17 mouse cellular contexts compared by ENCODE assay signal in genomic region chr16:29799250-29799649, GRCm38 (mm10).
DNase-seq lines count a peak whose midpoint lies in the region; ATAC-seq lines count a peak whose summit lies in the region.
"Had no signal": no experiment of that assay in that cellular context is flagged by ENCODE, and none has a peak within 500 bp of the region (broad histone marks: within the 10 kb centered on the region; RNA-seq: fewer than 3 reads in every experiment).

No protein-coding gene starts in this region.

- H3K4me2 ChIP-seq in kidney, embryonic 15.5 days: no peak overlapping the region
- H3K4me2 ChIP-seq: heart, embryonic 13.5 days; liver, embryonic 11.5 days had no signal

- no peak for ATAC-seq in kidney, embryonic 15.5 days (replicated peaks; ENCODE audit: low FRiP score)
- ATAC-seq: activated CD4-positive, CD25-positive, alpha-beta regulatory T cell, adult 4 months; intestine, embryonic 16.5 days; midbrain, embryonic 16.5 days had no signal

- peak; percentile 17 to 32 for DNase-seq in adrenal gland, adult (ENCODE audit: inconsistent age in 2 of 2, low spot score in 1 of 2)
- no peak for DNase-seq in adrenal gland, adult 8-10 months
- peak; percentile 7 for DNase-seq in kidney, postnatal 14 days
- DNase-seq in lung, postnatal 14 days: peak; percentile 63
- DNase-seq in yolk sac, embryonic 10.5 days (ENCODE audit: low spot score): peak; percentile 31
- no peak for DNase-seq in right cerebral cortex, postnatal 10 days (ENCODE audit: low spot score in 2 of 2)
- DNase-seq in MN1 (ENCODE audit: low spot score): no peak
- DNase-seq: cerebellum, adult 11-12 months; kidney, postnatal 4 days; left cerebral cortex, postnatal 4 days had no signal

- H3K9ac ChIP-seq in kidney, embryonic 15.5 days: no peak overlapping the region
- H3K9ac ChIP-seq: heart, embryonic 13.5 days had no signal

- WGBS in kidney, embryonic 15.5 days: 65% methylated on average over 3 of the region's 3 CpGs

- no peaks in the 10 kb centered on the region for H3K36me3 ChIP-seq in kidney, embryonic 15.5 days
- H3K36me3 ChIP-seq: heart, embryonic 13.5 days; hindbrain, embryonic 10.5 days had no signal

- H3K4me1 ChIP-seq in kidney, embryonic 15.5 days: peaks cover 25% of the 10 kb centered on the region

- H3K4me3 ChIP-seq in kidney, embryonic 15.5 days (replicated peaks): no peak overlapping the region
- H3K4me3 ChIP-seq: heart, embryonic 13.5 days; hindbrain, embryonic 10.5 days had no signal

- H3K27ac ChIP-seq in kidney, embryonic 15.5 days: no peak overlapping the region
- H3K27ac ChIP-seq: heart, embryonic 13.5 days; hindbrain, embryonic 10.5 days had no signal

- peaks cover 12% of the 10 kb centered on the region for H3K27me3 ChIP-seq in kidney, embryonic 15.5 days

- no peaks in the 10 kb centered on the region for H3K9me3 ChIP-seq in kidney, embryonic 15.5 days (replicated peaks)
- H3K9me3 ChIP-seq: heart, embryonic 13.5 days; hindbrain, embryonic 10.5 days had no signal

Comparison
In these comparisons a context has a peak if more than half of its experiments do, and no peak if none do; other contexts are left out.
1. DNase-seq: peak in adrenal gland, adult (2 of 2), kidney, postnatal 14 days (single experiment), lung, postnatal 14 days (single experiment) and yolk sac, embryonic 10.5 days (single experiment); none in adrenal gland, adult 8-10 months (single experiment), right cerebral cortex, postnatal 10 days (0 of 2) and MN1 (single experiment).